Mouse (Mus musculus) intestine, postnatal 0 days (tissue): ENCODE results near the gene Cnpy1. TPM values are rescaled to one million over a fixed set of nuclear protein-coding genes. Genes with fewer than 3 reads are reported as not detected.

Experiments
- ATAC-seq: fragments of 200-750 bp; cut with Nextera tagmentation; 2 replicates; pipeline ENCODE4 v1.8.0; 2017; ENCODE audit warnings: mild to moderate bottlenecking, moderate TSS enrichment, moderate library complexity
- H3K27ac ChIP-seq: fragments of 300-500 bp; sonication (generic); 2 replicates; pipeline ENCODE4 v1.5.1; 2014; ENCODE audit warnings: mild to moderate bottlenecking, low read depth, low read length, moderate library complexity
- H3K27me3 ChIP-seq: fragments of 300-500 bp; sonication (generic); replicated peaks from 2 replicates; pipeline ENCODE4 v1.6.1; 2014; ENCODE audit warnings: low read length, mixed read lengths; ENCODE audit not compliant: control insufficient read depth, insufficient read depth
- H3K36me3 ChIP-seq: fragments of 300-500 bp; sonication (generic); 2 replicates; pipeline ENCODE4 v1.6.1; 2014; ENCODE audit warnings: mild to moderate bottlenecking, moderate library complexity; ENCODE audit not compliant: control insufficient read depth, insufficient read depth
- H3K4me1 ChIP-seq: fragments of 300-500 bp; sonication (generic); replicated peaks from 2 replicates; pipeline ENCODE4 v1.6.1; 2014; ENCODE audit warnings: antibody characterized with exemption, low read length, mixed read lengths; ENCODE audit not compliant: control insufficient read depth, insufficient read depth
- H3K4me2 ChIP-seq: fragments of 300-500 bp; sonication (generic); replicated peaks from 2 replicates; pipeline ENCODE4 v1.6.1; 2014; ENCODE audit warnings: low read depth, mild to moderate bottlenecking, moderate library complexity
- H3K4me3 ChIP-seq: fragments of 300-500 bp; sonication (generic); 2 replicates; pipeline ENCODE4 v1.5.1; 2014; ENCODE audit warnings: low read depth, low read length
- H3K9ac ChIP-seq: fragments of 300-500 bp; sonication (generic); 2 replicates; pipeline ENCODE4 v1.6.1; 2014; ENCODE audit warnings: mild to moderate bottlenecking, low read depth, low read length
- H3K9me3 ChIP-seq: fragments of 300-500 bp; sonication (generic); 2 replicates; pipeline ENCODE4 v1.6.1; 2016; ENCODE audit warnings: mixed run types; ENCODE audit not compliant: control insufficient read depth
- CTCF ChIP-seq: sonication (generic); IDR thresholded peaks from 2 replicates; pipeline ENCODE4 v1.5.1; 2016; ENCODE audit warnings: low read depth, mild to moderate bottlenecking, control low read depth, antibody characterized with exemption, moderate library complexity
- WGBS: fragments of 180-500 bp; shearing (Covaris S2); extraction: QIAGEN DNeasy Blood & Tissue Kit; methylation state at CpG from one replicate; pipeline ENCODE4 v1.1.7; 2014; 5-methylcytosine and 5-hydroxymethylcytosine counted together
- polyA plus RNA-seq: library from polyadenylated mRNA; unstranded; fragments of >200 nt; fragmentation: Nextera tagmentation; extraction: Ambion mirVana; gene quantifications from 2 replicates; pipeline ENCODE4 v1.2.1, GENCODE M21; 2015

Gene Cnpy1
- polyA plus RNA-seq, 1 experiment from 2014 or later = 1.2 TPM

DNA sequence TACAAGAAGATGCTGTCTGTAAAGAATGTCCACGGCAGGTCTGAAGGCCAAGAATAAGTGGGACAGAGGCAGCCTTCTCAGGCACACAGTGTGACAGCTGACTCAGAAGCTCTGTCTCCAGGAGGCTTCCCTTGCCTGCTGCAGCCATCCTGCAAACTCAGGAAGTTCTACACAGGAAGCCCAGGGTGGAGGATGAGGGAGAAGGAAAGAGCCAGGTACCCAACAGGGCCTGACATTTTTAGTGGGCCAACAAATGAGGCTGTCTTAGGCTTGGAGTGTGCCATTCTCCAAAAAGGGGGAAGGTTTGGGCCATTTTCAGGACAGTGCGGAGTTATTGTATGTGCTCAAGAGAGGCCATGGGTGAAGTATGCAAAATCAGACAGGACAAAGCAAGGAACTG is 7.9 kb downstream of the Cnpy1 start:
- 87% methylated on average over 2 of the region's 2 CpGs for WGBS
- Histone ChIP-seq H3K36me3 (no peaks in the 10 kb centered on the region), H3K4me3 (no peak overlapping the region), H3K9me3 (no peaks in the 10 kb centered on the region), H3K27ac (no peak overlapping the region), H3K27me3 (0 out of 2 replicates have a peak, but pooled peaks cover 1% of the 10 kb centered on the region), H3K4me2 (no peak overlapping the region), H3K9ac (no peak overlapping the region), H3K4me1 (no peaks in the 10 kb centered on the region)
- ATAC-seq = no peak
- no peak for TF ChIP-seq CTCF

DNA sequence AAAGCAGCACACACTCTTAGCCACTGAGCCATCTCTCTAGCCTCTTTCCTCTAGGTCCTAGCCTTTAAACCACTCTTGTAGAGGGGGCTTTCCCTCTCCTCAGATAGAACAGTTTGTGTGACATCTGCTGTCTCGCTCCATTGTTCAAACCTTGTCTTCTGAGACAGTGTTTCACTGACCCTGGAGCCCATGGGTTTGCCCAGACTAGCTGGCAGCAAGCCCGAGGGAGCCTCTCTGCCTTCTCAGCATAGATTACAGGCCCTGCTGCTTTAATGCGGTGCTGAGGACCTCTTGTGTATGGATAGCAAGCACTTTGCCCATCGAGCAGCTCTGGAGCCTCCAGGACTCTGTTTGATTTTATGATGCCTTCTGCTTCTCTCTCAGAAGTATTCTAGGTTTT is 8.6 kb downstream of the Cnpy1 start:
- no peak for ATAC-seq
- Histone ChIP-seq H3K4me3 (no peak overlapping the region), H3K27me3 (no peaks in the 10 kb centered on the region), H3K4me1 (no peaks in the 10 kb centered on the region), H3K9me3 (no peaks in the 10 kb centered on the region), H3K9ac (no peak overlapping the region), H3K4me2 (no peak overlapping the region), H3K27ac (no peak overlapping the region), H3K36me3 (no peaks in the 10 kb centered on the region)
- no peak for TF ChIP-seq CTCF
- 49% methylated on average over 4 of the region's 4 CpGs for WGBS

DNA sequence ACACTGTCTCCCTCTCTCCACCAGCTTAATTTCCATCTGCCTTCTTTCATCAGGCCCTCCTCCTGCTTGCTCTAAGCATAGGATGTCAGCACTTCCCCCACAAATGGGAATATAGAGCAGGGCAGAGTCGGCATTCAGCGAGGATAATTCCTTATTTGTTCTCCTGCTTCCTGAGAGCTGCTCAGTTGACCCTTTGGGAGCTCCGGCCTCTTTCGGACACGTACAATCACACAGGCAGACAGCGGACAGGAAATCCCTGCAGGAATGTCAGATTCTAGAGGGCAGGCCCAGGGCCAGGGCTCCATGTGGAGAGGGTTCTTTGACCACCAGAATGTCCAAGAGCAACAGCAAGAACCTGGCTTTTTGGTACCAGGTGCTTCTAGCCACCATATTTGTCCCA is 9.5 kb downstream of the Cnpy1 start:
- no peaks in the 10 kb centered on the region for H3K4me1 ChIP-seq
- H3K27ac ChIP-seq = no peak overlapping the region
- ATAC-seq = no peak
- WGBS = 43% methylated on average over 6 of the region's 6 CpGs
- H3K27me3 ChIP-seq = no peaks in the 10 kb centered on the region
- no peak overlapping the region for H3K4me3 ChIP-seq
- no peaks in the 10 kb centered on the region for H3K36me3 ChIP-seq
- H3K4me2 ChIP-seq = no peak overlapping the region
- H3K9ac ChIP-seq = no peak overlapping the region
- H3K9me3 ChIP-seq = no peaks in the 10 kb centered on the region
- no peak for TF ChIP-seq CTCF

DNA sequence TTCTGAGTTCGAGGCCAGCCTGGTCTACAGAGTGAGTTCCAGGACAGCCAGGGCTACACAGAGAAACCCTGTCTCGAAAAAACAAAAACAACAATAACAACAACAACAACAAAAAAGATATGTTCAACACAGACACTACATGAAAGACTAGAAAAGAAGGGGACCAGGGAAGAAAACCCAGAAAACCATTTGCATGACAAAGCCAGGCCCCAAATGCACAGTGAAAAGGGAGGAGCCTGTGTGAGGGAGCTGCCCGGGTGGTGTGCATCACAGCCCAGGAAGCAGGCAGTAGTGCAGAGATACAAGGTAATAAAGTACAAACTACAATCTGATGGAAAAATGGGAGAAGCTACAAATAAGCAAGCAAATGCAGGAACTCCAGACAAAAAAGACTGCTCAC is 13.5 kb downstream of the Cnpy1 start:
- TF ChIP-seq CTCF = no peak
- ATAC-seq = no peak
- no peaks in the 10 kb centered on the region for H3K27me3 ChIP-seq
- H3K36me3 ChIP-seq = no peaks in the 10 kb centered on the region
- H3K4me3 ChIP-seq = no peak overlapping the region
- no peak overlapping the region for H3K27ac ChIP-seq
- H3K4me2 ChIP-seq = no peak overlapping the region
- no peaks in the 10 kb centered on the region for H3K9me3 ChIP-seq
- no peaks in the 10 kb centered on the region for H3K4me1 ChIP-seq
- 63% methylated on average over 3 of the region's 3 CpGs for WGBS
- H3K9ac ChIP-seq = no peak overlapping the region

DNA sequence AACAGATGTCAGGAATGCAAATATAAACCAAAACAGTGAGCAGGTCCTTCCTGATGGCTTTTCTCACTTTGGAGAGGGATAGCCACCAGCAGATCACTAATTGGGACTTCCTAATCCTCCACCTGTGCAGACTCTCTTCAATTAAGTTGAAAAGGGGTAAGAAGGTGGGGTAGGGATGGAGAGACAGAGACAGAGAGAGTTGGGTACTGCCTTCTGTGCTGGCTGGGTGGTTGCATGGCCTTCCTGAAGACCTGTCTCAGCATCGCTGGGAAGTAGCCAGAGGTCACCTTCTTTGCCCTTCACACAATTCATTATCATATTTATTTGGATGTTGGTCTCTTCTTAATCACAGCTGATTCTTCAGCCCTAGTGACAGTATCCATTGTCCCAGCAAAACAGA is 26.0 kb downstream of the Cnpy1 start:
- no peak for ATAC-seq
- H3K9ac ChIP-seq = no peak overlapping the region
- H3K4me1 ChIP-seq = no peaks in the 10 kb centered on the region
- no peaks in the 10 kb centered on the region for H3K36me3 ChIP-seq
- H3K4me2 ChIP-seq = no peak overlapping the region
- H3K9me3 ChIP-seq = no peaks in the 10 kb centered on the region
- no peak for TF ChIP-seq CTCF
- no peak overlapping the region for H3K27ac ChIP-seq
- H3K4me3 ChIP-seq = no peak overlapping the region
- H3K27me3 ChIP-seq = peaks cover 4% of the 10 kb centered on the region; the same call in 1 of the 2 replicates
- 81% methylated on average over 1 of the region's 1 CpGs for WGBS

DNA sequence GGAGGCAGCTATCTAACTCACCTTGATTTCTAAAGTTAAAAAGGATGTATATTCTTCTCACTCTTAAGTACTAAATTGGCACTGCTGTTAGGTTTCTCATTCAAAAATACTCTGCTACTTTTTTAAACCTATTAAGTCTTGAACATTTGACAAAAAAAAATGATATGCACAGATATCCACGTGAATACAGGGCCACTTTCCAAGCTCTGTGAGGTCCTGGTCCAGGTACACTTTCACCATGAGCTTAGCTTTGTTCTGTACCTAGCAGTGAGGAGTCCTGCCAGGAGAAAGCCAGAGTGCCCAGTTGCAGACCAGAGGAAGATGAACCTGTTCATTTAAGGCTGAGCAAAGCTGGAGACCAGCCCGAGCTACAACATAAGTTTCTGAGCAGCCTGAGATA is 32.2 kb downstream of the Cnpy1 start:
- no peak for ATAC-seq
- H3K27me3 ChIP-seq = peaks cover 51% of the 10 kb centered on the region
- 68% methylated on average over 2 of the region's 2 CpGs for WGBS
- no peak overlapping the region for H3K9ac ChIP-seq
- no peak overlapping the region for H3K27ac ChIP-seq
- no peak overlapping the region for H3K4me2 ChIP-seq
- H3K36me3 ChIP-seq = no peaks in the 10 kb centered on the region
- H3K4me1 ChIP-seq = no peaks in the 10 kb centered on the region
- no peak overlapping the region for H3K4me3 ChIP-seq
- H3K9me3 ChIP-seq = no peaks in the 10 kb centered on the region
- TF ChIP-seq CTCF = no peak

DNA sequence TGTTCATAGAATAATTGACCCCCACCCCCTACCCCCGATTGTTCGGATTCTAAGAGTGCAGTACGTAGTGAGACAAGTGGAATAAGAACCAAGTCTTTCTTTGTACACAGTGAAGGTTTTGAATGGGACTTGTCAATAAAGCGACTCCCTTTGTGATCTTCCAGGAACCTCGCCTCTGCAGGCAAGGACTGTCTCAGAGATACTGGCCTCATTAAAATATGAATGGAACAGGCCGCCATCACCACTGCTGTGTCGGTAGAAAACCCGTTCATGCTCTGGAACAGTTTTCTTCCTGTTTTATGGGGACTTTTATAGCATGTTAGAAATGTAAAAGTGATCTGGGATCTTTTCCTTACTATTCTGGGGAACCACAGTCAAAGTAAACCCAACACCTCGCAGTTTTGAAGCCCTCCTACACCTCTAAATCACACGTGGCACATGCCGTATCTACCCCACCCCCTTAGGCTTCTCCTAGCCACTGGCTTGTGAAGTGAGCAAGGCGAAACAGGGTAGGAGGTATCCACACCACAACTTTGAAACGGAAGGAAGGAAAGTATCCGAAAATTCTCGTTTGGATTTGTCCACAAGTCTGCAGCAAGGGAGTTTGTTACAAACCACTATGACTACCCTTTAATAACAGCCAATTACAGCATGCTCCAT is 33.8 kb downstream of the Cnpy1 start:
- WGBS = 4% methylated on average over 15 of the region's 15 CpGs

More for the DNA sequence above, 33.8 kb downstream of the Cnpy1 start:
- H3K4me2 ChIP-seq = no peak overlapping the region
- no peaks in the 10 kb centered on the region for H3K36me3 ChIP-seq
- H3K27ac ChIP-seq = no peak overlapping the region
- TF ChIP-seq CTCF = no peak
- H3K27me3 ChIP-seq = peaks cover 64% of the 10 kb centered on the region
- no peak overlapping the region for H3K9ac ChIP-seq
- no peak for ATAC-seq
- no peaks in the 10 kb centered on the region for H3K4me1 ChIP-seq
- no peak overlapping the region for H3K4me3 ChIP-seq
- H3K9me3 ChIP-seq = no peaks in the 10 kb centered on the region
